Mouse (Mus musculus): ENCODE measurements around the gene Cyb561d2. TPM values are rescaled to one million over a fixed set of nuclear protein-coding genes. Genes with fewer than 3 reads are reported as not detected.

The Cyb561d2 gene
- 17.6 and 21.3 TPM in 2 replicates for polyA plus RNA-seq (2012)

GRCm38 (mm10) chr9:107541474-107542351 is at the start of gene Cyb561d2, which contains the start of gene Nprl2:
Cyb561d2 (minus strand) TSS chr9:107542193.
Nprl2 (plus strand) TSS chr9:107542226.

DNA sequence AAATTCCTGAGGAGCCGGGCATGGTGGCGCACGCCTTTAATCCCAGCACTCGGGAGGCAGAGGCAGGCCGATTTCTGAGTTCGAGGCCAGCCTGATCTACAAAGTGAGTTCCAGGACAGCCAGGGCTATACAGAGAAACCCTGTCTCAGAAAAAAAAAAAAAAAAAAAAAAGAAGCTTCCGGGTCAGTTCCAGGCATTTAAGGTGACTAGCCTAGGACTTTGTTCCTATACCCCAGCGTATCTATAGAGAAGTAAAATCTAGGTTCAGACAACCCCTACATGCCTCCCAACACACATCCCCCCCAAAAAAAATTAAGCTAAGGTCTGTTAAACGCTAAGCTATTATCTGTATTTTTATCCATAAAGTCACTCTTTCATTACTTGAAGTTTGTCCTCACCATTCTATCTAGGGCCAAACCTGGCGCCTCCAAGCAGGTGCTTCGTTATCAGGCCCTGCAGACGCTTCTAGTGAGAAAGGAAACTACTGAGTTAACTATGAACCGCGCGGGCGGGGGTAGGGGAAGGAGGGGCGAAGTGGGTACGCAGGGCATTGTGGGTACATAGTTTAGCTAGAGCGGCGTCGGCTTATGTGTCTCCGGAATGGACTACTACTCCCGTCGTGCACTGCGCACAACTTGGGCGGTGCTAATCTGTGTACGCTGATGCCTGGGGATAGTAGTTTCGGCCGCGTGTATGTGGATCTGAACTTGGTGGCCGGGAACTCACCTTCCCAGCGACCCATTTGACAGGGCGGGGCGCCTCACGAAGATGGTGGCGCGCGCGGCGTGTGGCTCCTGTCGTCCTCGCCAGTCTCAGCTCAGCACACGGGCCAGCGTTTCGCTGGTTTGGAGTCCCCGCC is 45.2 kb upstream of the Cyb561d2 start, which contains the start of gene Ifrd2:
Gene Ifrd2, plus strand, starts transcription at position 669 of the 859 bp plus-strand sequence.

DNA sequence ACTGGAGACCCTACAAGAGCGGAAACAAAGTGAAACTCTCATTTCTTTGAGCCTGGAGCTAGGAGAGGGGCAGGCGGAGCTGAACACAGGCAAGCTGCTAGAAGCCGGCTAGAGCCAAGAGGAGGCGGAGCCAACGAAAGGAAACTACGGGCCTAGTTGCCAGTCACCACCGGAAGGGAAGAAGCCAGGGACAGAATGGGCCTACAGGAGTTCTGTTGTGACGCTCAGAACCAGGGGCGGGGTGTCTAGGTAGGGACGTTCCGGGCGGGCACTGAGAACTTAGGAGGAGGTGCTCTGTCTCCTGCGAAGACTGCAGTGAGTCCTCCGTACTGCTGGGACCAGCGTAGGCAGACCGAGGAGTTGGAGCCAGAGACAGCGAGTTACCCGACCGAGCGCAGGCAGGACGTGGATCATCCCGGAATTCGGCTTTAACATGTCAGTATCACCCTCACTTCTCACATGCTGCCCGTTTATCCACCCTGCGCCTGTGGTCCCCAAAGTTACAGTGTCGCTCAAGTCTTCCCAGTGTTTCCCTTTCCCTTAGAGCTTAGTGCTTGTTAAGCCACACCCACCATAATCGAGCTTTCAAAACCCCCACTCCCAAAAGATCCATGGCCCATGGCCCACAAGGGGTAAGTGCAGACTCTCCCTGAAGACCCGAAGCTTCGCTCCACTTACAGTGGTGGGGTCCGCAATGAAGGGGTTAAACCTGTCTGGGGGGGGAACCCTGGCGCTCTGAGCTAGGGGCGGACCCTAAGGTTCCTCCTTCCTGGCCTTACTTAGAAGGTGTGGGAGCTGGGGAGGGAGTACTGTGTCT is 38.7 kb upstream of the Cyb561d2 start, which contains the start of gene Hyal3:
Gene Hyal3, plus strand, starts transcription at position 318 of the 817 bp plus-strand sequence.

GRCm38 (mm10) chr9:107578587-107578986 is 36.6 kb upstream of the Cyb561d2 start, which contains the start of gene Naa80:
Naa80 (plus strand) TSS chr9:107578887.

GRCm38 (mm10) chr9:107576357-107577107 is 34.5 kb upstream of the Cyb561d2 start, which contains the start of gene Hyal1:
Hyal1 (plus strand) TSS chr9:107576927.

GRCm38 (mm10) chr9:107567702-107568319 is 25.8 kb upstream of the Cyb561d2 start, which contains the start of gene Hyal2:
Hyal2 (plus strand) TSS chr9:107567945.

DNA sequence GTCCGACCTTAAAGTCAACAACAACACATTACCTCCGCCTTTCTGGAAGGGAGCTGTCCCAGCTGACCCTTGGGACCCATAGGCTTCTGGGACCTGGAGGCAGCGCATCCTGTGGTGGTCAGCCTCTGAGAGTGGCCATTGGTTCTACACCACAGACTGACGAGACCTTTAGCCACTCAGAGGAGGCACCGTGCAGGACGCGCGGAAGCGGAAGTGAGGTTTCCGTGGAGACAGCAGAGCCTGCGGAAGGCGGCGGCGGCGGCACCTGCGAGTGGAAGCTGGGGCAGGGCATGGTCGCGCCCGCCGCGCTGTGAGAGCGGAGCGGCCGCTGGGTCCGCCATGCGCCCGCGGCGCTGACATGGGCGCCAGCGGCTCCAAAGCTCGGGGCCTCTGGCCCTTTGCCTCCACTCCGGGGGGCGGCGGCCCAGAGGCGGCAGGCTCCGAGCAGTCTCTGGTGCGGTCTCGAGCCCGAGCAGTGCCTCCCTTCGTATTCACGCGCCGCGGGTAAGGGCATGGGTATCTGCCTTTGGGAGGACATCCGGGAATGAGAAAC is 21.1 kb upstream of the Cyb561d2 start, which contains the start of gene Tusc2:
Gene Tusc2, plus strand, starts transcription at position 227 of the 553 bp plus-strand sequence.

GRCm38 (mm10) chr9:107551117-107551889 is 9.3 kb upstream of the Cyb561d2 start, which contains the start of gene Rassf1:
Rassf1 (plus strand) TSS chr9:107551555.

DNA sequence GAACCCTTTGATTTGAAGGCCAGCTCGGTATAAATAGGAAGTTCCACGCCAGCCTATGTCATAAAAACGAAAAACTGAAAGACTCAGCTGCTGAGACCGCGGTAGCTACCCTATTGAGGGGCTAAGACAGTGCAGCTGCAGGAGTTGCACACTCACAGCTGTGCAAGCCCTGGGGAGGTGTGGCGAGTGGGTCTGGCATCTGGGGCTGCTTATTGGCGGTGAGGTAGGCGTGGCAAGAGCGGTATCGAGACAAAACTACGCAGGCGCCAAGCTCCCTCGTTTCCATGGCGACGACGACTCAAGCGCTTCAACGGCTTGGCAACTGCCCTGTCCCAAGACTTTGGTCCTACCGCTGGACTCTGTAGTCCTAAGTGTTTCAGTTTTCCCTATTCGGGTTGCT is 5.0 kb upstream of the Cyb561d2 start, which contains the start of gene Zmynd10:
Gene Zmynd10, plus strand, starts transcription at position 273 of the 400 bp plus-strand sequence.

GRCm38 (mm10) chr9:107533791-107534407 is 8.1 kb downstream of the Cyb561d2 start, which contains the start of gene Tmem115:
Tmem115 (plus strand) TSS chr9:107533945.

Other genes starting within 250 kb of the Cyb561d2 start
- gene Cish, start 246.2 kb downstream of the Cyb561d2 start, polyA plus RNA-seq (2012), result 39.8 and 41.4 TPM in 2 replicates
- gene Hemk1, start 203.8 kb downstream of the Cyb561d2 start, polyA plus RNA-seq (2012), result 2.8 and 3.5 TPM in 2 replicates
- 0.34 and 0.41 TPM in 2 replicates for gene 6430571L13Rik, start 201.6 kb downstream of the Cyb561d2 start, polyA plus RNA-seq (2012)
- gene Cacna2d2, start 142.6 kb downstream of the Cyb561d2 start, polyA plus RNA-seq (2012), result 1.7 and 2.1 TPM in 2 replicates
- 30.5 and 30.9 TPM in 2 replicates for gene Tmem115, start 8.2 kb downstream of the Cyb561d2 start, polyA plus RNA-seq (2012)
- 0.73 and 1.6 TPM in 2 replicates for gene Nprl2, start within 50 bp of the Cyb561d2 start, polyA plus RNA-seq (2012)
- 0.65 and 0.95 TPM in 2 replicates for gene Zmynd10, start 5.1 kb upstream of the Cyb561d2 start, polyA plus RNA-seq (2012)
- 41.8 and 45.8 TPM in 2 replicates for gene Rassf1, start 9.4 kb upstream of the Cyb561d2 start, polyA plus RNA-seq (2012)
- gene Tusc2, start 21.1 kb upstream of the Cyb561d2 start, polyA plus RNA-seq (2012), result 8.9 and 11.0 TPM in 2 replicates
- 11.0 and 18.3 TPM in 2 replicates for gene Hyal2, start 25.8 kb upstream of the Cyb561d2 start, polyA plus RNA-seq (2012)
- 2.8 and 3.0 TPM in 2 replicates for gene Hyal1, start 34.7 kb upstream of the Cyb561d2 start, polyA plus RNA-seq (2012)
- gene Naa80, start 36.7 kb upstream of the Cyb561d2 start, polyA plus RNA-seq (2012), result 57.1 and 59.8 TPM in 2 replicates
- 0.47 and 0.67 TPM in 2 replicates for gene Hyal3, start 38.6 kb upstream of the Cyb561d2 start, polyA plus RNA-seq (2012)
- gene Ifrd2, start 45.4 kb upstream of the Cyb561d2 start, polyA plus RNA-seq (2012), result 99.4 and 110 TPM in 2 replicates
- gene Sema3b, start 67.0 kb upstream of the Cyb561d2 start, polyA plus RNA-seq (2012), result 0.09 TPM in 1 of 2 replicates, not detected in the other
- 1,176 and 1,508 TPM in 2 replicates for gene Gnai2, start 93.2 kb upstream of the Cyb561d2 start, polyA plus RNA-seq (2012)
- gene Slc38a3, start 127.3 kb upstream of the Cyb561d2 start, polyA plus RNA-seq (2012), result 0.02 and 0.03 TPM in 2 replicates
- 0.33 and 0.55 TPM in 2 replicates for gene Gnat1, start 137.5 kb upstream of the Cyb561d2 start, polyA plus RNA-seq (2012)
- gene Sema3f, start 168.3 kb upstream of the Cyb561d2 start, polyA plus RNA-seq (2012), result 0.52 and 0.71 TPM in 2 replicates
- gene Rbm5, start 228.8 kb upstream of the Cyb561d2 start, polyA plus RNA-seq (2012), result 22.6 and 29.7 TPM in 2 replicates

Data from megakaryocyte-erythroid progenitor cell, adult 5 weeks (primary cell).